Mouse (Mus musculus) liver, postnatal 0 days (tissue): Measurements from ENCODE around the gene Dmrtc2.

Experiments
- CTCF ChIP-seq: sonication (generic); IDR thresholded peaks from 2 replicates; pipeline ENCODE4 v1.5.1; 2016; ENCODE audit warnings: antibody characterized with exemption, low read depth
- EP300 ChIP-seq: IDR thresholded peaks from 2 replicates; pipeline ENCODE4 v1.6.1; 2016; ENCODE audit warnings: antibody characterized with exemption, low read depth, mild to moderate bottlenecking

DNA sequence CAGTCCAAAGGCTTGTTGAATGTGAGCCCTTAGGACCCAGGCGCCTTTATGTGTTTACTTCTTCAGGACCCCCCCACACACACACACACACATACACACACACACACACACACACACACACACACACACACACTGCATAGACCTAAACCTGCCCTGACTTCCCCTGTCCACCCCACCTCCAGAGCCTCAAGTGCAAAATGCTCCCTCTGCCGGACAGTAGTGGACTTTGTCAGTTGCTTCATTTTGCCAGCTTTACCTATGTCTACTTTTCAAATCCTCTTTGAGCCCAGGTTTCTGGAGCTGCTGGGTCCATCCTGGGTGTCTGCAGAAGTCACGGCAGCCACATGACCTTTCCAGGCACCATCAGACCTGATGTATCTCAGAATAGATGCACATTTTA lies 35.1 kb downstream of the Dmrtc2 start:
- TF ChIP-seq CTCF (peak; percentile 94), EP300 (no peak)
